Mouse (Mus musculus) monocyte, adult 5-6 weeks (primary cell): ENCODE results near the gene Selenon. TPM values are rescaled to one million over a fixed set of nuclear protein-coding genes. Genes with fewer than 3 reads are reported as not detected.

ENCODE experiments used
- ATAC-seq: fragments of 153-309, 156-312 bp; replicated peaks from 2 replicates; pipeline ENCODE4 v1.8.0; 2017; ENCODE audit warnings: mild to moderate bottlenecking; ENCODE audit not compliant: low TSS enrichment, insufficient number of reproducible peaks, severe bottlenecking, poor library complexity, low FRiP score
- total RNA-seq: library from RNA; stranded (forward); fragments of 200-1000, 200-491, 200-594 nt; gene quantifications from 3 replicates; pipeline ENCODE4 v1.2.3, GENCODE M21; 2017

Gene Selenon
- total RNA-seq: 13.0 to 27.3 TPM (median 15.4 TPM) in 3 replicates

DNA sequence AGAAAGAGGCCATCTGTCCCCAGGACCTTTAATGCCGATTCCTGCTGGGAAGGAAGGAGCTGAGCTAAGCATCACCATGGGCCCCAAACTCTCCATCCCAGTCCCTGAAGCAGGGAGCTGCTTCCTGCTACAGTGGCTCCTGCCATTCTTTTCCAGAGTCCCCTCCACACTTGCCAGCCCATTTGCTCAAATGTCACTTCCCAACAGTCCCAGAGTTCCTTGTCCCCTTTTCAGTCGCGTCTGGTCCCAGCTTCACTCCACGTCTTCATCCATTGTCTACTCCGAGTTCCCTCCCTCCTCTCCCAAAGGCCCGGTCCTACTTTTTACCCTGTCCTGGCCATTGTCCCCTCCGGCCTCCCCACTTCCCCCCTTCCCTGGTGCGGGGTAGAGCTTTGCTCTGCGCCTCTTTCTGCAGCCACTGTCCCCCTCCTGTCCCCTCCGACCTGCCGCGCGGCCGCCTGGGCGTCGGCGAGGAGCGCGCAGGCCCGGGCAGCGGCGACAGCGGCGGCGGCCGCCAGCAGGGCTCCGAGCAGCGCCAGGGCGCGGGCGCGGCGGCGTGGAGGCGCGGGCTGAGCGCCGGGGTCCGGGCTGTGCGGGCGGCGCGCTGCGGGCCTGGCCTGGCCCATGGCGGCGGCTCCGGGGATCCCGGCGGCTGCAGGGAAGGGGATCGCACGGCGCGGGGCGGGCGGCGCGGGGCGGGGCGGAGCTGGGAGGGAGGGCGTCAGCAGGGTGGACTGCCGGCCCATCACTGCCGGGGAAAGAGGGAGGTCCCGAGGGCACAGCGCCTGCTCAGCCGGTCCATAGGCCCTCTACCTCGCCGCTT lies at the start of gene Selenon:
Gene Selenon, minus strand, starts transcription at position 673 of the 823 bp plus-strand sequence.
- ATAC-seq: no peak

DNA sequence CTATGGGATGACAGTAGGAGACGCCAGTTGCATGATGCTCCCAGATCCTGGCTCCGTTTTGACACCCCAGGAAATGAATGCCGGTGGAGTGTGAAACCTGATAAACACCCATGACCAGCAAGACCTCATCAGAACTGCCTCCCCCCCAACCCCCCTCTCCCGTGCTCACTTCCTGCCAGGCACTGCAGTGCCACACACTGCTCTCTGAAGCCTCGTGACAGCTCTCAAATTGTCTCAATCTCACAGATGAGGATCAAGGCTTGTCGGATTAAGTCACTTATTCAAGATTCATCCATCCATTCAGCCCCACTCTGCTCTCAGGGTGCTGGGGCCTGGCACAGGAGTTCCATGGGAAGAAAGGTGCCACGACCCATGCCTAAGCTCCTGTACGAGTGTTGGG lies 49.4 kb upstream of the Selenon start:
- no peak for ATAC-seq

DNA sequence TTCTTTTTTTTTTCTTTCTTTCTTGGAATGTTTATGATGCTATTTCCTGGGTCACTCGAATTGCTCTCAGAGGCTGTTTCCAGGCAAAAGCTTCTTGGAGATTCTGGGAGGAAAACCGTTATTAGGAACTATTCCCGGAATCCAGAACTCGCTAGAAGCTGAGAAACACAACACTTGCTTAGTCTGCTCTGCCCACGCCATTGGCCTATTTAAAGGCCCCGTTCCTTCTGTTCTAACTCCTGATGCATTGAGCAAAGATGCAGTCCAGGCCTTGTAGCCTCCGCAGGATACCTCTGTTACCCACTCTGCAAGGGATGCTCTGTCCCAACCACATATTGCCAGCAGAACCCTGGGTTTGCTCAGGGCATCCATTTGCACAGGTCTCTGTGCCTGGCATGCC lies 48.8 kb upstream of the Selenon start:
- ATAC-seq: no peak

DNA sequence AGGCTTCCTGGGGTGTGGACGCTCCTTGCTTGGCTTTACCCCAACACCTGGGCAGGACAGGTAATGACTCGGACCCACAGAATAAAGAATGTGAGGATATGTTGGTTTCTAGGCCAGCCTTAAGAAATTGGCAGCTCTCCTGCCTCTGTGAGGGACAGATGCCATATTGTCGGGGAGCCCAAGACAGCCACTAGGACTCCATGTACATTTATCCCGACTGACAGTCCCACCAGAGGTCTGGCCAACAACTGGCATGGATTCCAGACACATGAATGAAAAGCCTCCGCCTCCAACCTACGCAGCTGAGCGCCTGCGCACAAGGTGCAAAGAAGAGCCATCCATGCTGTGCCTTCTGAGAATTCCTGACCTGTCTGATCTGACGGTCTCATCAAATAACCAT lies 48.1 kb upstream of the Selenon start:
- ATAC-seq: no peak

DNA sequence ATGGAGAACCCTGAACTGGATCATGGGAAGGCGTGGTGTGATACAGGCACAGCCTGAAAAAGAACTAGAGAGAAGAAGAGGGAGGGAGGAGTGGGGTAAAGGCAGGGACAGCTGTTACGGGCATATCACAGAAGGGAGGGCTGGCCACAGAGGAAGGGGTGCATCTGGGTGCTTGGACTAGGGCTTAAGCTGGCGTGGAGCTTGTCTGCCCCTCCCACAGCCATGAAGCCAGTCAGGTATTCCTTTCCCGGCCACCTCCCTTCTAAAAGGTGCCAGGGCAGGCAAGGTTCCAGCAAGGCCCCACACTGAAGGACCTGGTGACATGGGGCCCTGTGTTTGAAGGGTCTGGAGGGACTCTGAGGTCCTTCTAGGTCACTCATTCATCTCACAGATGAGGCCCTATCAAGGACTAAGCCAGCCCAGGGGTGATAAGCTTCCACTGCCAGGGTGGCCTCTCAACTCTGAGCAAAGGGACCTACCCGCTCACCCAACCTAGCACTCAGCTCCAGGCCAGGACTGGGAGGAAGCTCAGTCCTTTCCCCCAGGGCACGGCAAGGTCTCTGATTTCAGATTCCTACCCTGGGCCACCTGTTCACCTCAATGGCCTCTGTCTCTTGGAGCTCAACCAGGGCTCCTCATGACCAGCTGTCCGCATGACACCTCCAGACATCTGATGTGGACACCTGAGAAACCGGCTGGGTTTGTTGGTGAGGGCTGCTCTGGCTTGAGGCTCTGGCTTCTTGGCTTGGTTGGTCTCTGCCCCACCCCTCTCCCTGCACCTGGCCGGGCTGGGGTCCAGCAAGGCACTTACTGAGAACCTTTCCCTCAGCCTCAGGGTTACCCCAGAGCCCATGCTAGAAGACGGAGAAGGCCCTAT lies 45.1 kb upstream of the Selenon start:
- ATAC-seq: no peak

DNA sequence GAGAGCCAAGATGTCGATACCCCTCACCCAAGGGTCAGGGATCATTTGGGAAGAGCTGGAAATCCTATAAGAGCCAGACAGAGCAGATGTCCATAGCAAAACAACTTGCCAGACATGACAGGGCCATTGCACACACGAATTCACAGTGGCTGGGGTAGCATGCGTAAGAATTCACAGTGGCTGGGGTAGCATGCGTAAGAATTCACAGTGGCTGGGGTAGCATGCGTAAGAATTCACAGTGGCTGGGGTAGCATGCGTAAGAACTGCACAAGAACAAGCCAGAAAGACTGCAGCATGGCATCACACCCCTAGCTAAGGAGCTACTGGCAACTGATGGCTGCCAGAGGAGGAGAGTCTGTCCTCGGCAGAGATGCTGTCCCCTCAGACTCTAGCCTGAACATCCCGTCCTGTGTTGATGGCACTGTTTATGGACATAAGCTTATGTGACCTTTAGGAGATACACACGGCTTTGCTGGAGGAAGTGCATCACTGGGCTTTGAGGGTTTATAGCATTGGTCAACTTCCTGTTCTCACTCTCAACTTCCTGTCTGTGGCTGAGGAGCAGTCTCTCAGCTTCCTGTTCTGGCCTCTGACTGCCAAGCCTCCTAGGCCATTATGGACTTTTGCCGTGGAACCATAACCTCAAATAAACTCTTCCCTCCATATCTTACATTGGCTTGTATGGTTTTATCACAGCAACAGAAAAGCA lies 42.9 kb upstream of the Selenon start:
- peak; percentile 96 for ATAC-seq

DNA sequence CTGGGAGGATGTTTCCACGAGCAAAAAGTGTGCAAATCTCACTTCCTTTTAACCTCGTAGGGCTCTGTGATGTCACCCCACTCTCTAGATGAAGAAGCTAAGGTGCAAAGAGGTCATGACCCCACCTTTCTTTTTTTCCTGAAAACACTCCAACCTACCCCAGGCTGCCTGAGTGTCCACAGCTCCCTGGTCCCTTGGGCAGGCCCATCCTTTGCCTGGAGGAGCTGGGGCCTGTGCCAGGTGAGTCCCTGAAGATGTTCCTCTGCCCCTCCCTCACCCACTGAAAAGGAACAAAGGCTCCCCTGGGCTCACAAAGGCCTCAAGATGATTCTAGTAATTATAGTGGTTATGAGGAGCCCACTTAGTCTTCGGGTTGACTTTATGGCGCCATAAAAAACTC lies 40.5 kb upstream of the Selenon start:
- ATAC-seq: no peak

DNA sequence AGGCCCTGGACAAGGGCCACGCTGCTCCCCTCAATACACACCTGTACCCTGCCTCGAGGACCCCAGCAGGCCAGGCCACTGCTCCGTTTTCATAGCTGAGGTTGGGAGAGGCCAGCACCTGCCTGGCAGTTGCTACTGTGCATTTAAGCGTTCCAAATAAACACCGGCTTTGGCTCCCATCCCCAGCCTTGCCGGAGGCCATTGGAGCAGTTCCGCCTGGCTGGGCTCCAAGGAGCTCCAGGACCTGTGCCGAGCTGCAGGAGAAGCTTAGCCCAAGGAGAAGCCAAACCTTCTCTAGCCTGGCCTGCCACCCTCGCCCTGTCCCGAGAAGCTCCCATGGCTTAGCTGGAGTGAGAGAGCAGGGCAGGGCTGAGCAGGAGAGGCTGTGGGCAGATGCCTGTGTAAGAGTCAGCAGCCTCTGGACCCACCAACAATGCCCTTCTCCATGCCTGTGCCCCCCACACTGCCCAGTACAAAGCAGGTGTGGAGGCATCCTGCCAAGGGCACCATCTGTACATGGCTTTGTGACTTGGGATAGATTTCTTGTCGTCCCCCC lies 39.6 kb upstream of the Selenon start:
- ATAC-seq: no peak

DNA sequence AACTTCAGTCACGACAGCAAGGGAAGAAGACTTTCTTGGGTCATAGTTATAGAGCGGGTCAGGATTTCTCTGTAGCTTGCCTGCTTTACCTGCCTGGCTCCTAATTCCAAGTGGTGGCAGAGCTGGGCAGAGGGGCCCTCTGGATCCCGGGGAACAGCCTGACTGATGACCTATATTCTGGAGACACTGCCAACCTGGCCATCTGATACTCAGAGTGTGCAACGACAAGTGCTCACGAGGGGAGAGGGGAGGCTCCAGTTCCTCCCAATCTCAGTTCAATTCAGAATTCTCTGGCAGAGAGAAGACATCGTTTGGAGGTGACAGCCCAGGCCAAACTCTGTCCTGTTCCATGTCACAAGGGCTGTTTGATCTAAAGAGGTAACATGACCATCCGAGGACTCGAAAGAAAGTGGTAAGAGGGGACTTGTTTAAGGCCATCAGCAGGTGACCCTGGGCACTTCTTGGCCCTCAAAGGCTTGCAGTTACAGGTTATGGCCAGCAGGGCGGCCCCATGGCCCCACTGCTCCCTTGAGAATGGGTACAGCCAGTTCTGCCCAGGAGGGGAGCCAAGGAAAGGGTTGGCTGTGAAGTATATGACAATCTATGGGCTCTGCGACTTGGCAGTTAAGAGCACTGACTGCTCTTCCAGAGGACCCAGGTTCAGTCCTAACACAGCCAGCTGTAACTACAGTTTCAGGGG lies 38.4 kb upstream of the Selenon start:
- ATAC-seq: no peak

DNA sequence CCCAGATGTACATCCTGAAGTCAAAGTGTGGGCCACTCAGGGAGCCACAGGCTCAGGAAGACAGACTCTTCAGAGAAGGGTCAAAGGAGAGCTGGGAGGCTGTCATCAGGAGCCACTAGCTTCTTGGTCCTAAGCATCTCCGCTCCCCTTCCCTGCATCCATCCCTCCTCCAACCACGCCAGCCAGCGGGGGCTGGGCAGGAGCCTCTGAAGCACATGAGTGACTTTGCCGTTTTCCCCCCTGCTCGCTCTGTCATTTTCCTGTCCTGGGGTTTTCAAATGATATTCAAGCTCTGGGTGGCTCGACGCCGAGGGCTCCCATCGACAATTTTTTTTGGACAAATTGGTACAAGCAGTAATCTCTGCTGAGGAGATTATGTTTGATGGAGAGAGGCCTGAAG lies 37.8 kb upstream of the Selenon start:
- ATAC-seq: no peak

DNA sequence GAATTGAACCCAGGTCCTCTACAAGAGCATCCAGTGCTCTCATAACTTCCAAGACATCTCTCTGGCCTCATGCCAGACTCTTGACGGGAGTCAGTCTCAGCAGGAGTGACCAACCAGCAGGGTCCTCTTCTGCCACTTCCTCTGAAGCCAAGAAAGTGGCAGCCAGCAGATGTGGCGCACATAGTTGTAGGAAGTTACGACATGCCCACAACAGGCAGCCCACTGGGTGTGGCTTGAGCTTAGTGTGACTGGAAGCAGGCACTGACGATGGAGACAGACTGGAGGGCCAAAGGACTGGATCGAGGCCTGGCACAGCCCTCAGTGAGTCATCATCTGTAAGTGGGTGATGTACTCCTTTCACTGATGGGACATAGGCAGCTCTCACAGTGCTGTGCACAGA lies 37.0 kb upstream of the Selenon start:
- ATAC-seq: peak; percentile 85

DNA sequence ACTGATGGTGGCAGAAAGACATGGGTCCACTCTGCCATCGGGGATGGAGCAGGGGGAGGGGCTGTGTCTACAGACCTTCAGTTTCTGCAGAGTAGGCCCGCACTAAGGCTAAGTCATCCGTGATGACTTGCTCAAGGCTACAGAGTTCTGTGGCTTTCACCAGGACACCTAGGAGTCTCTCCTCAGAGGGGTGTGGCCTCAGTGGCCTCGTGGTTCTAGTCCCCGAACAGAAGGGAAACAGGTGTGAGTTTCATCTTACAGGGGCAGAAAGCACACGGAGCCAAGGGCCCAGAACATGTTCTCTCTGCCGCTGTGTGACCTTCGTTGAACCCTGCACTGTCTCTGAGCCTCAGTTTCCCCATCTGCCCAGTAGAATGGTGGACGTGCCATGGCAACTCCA lies 36.3 kb upstream of the Selenon start:
- ATAC-seq: no peak

DNA sequence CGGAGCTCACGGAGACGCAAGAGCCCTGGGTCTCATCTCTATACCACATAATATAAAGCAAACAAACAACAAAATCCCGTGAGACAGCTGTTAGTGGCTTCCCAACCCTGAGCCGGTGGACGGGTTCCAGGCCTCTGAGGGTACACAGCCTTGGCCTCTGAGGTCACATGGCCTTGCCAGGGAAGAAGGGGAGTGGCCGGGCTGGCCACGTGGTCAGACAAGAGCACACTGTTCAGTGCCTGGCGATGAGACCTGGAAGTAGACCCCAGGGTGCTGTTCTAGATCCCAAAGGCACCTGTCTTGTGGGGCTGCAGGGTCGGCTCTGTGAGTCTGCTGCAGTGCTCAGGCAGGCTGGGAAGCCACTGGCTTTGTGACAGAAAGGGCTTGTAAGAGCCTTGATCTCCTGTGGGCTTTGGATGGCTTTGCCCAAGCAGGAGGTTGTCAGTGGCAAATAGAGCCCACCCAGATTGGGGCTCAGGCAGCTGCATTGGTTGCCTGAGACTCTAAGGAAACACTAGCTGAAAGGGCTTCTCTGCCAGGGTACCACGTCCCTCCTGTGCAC lies 35.8 kb upstream of the Selenon start:
- no peak for ATAC-seq

DNA sequence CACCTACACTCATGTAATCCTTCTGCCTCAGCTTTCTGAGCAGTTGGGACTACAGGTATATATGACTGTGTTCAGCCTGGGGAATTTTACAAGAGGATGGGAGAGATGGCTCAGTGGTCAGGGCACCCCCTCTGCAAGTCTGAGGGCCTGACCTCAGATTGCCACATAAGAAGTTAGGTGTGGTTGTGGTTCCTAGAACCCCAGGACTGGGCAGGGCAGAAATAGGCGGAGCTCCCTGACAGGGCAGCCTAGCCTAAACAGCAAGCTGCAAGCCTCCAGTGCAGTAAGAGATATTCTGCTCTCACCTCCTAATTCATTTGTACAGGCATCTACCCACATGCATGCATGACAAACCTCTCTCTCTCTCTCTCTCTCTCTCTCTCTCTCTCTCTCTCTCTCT lies 34.7 kb upstream of the Selenon start:
- peak; percentile 44; the same call in 1 of the 2 replicates for ATAC-seq

DNA sequence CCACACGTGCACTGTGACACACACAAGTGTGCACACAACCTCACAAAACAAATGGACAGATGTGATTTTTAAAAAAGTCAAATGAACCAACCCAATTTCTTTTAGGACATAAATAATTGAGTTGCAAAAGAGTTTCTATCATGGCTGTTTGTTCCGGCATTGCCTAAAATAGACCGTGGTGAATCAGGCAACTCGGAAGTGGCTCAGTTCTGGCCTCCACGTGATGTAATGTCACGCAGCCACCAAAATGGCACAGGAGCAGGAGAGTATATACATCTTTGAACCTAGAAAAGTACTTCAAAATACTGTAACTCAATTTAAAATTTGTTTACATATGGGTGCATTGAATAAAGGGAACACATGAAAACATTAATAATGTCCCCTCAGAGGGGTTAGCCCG lies 34.2 kb upstream of the Selenon start:
- 0 out of 2 replicates have a peak, but pooled peaks have one; percentile 46 for ATAC-seq

DNA sequence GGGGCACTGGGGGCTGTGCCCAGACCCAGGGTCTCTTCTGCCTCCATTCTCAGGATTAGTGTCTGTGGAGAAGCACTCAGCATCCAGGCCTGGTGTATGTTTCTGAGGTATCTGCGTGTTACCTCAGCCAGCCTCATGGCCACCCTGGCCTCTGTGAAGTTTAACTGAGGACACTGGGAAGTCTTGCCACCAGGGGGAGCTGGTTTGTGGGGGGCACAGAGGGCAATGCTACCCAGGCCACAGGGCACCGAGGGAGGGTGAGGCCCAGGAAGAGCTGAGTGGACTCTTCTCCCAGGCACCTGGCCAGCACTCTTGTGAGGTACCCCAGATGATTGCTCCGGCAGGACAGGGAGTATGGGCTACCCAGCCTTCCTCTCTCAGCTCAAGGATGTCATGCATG lies 31.5 kb upstream of the Selenon start:
- ATAC-seq: 0 out of 2 replicates have a peak, but pooled peaks have one; percentile 14

DNA sequence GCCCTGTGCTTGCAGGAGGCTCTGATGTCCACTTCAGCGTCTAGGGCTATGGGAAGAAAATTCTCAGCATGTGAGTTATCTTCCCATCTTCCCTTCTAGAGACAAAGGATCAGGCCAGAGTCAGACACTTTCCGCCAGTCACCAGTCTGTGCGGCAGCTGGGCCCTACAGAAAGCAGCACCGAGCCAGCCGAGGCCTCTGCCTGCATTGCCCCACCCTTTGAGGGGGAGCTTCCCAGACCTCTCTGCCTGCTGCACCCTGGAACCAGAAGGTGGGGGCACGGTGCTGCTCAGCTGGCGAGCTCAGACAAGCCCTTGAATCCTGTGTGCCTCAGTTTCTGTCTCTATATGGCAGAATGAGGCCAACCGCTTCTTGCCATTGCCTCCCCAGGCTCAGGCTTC lies 29.4 kb upstream of the Selenon start:
- no peak for ATAC-seq
